Mouse (Mus musculus): Measurements from ENCODE around the gene Zfr. TPM values are rescaled to one million over a fixed set of nuclear protein-coding genes. Genes with fewer than 3 reads are reported as not detected.
"Not testable (repeated sequence)": the region's sequence is repeated elsewhere in the genome, so short reads cannot be mapped to it uniquely, and the experiment has no call there.

Zfr gene
- polyA plus RNA-seq, 1 experiment from 2014 or later: 109 TPM

DNA sequence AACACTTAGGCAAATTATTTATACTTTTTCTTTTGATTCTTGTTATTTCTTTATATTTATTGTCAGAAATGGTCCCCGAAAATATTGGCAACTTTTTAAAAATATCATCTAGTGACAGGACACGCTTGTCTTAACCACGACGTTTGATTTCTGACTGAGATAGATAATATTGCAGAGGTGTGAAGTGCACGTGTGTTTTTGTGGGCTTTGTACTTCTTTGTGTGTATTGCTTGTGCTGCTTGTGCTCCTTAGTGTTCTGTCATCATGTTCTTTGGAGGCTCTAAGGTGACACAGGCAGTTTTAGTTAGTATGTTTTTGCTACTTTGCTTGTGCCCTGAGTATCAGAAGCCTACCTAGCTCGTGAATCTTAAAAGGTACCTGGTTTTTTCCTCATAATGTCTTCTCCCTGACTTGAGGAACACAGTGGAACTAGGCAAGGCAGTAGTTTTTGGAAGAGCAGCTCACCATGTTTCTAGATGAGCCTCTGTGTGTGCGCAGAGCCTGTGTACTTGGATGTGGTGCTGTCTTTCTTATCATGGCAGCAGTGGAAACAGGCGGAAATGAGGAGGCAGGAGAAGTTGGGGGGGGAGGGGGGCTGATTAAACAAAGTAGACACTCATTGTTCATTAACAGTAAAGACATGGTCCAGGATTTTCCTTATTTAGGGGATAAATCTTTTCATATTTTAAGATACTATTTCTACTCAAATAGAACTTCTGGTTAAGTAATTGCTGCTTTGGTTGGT is 23.5 kb downstream of the Zfr start:
- no peak for ATAC-seq (replicated peaks; ENCODE audit: low FRiP score)
- no peak overlapping the region for H3K9ac ChIP-seq
- 89% methylated on average over 8 of the region's 8 CpGs for WGBS
- H3K36me3 ChIP-seq: peaks cover 62% of the 10 kb centered on the region
- H3K4me1 ChIP-seq: no peaks in the 10 kb centered on the region
- H3K27ac ChIP-seq: no peak overlapping the region
- H3K27me3 ChIP-seq: no peaks in the 10 kb centered on the region
- no peaks in the 10 kb centered on the region for H3K9me3 ChIP-seq (replicated peaks)
- no peak overlapping the region for H3K4me3 ChIP-seq (replicated peaks)
- no peak overlapping the region for H3K4me2 ChIP-seq

- WGBS: 94% methylated on average over 2 of the region's 2 CpGs
- peaks cover 74% of the 10 kb centered on the region for H3K36me3 ChIP-seq
- ATAC-seq (replicated peaks; ENCODE audit: low FRiP score): no peak
- H3K9me3 ChIP-seq (replicated peaks): no peaks in the 10 kb centered on the region
- H3K27ac ChIP-seq: no peak overlapping the region
- no peaks in the 10 kb centered on the region for H3K4me1 ChIP-seq
- H3K4me3 ChIP-seq (replicated peaks): no peak overlapping the region
- no peaks in the 10 kb centered on the region for H3K27me3 ChIP-seq
- H3K9ac ChIP-seq: no peak overlapping the region
- no peak overlapping the region for H3K4me2 ChIP-seq
Observed at GRCm38 (mm10) chr15:12147423-12147822, 29.8 kb downstream of the Zfr start.

GRCm38 (mm10) chr15:12149501-12149900 is 31.9 kb downstream of the Zfr start:
- H3K9me3 ChIP-seq (replicated peaks): no peaks in the 10 kb centered on the region
- no peak overlapping the region for H3K4me3 ChIP-seq (replicated peaks)
- H3K36me3 ChIP-seq: peaks cover 76% of the 10 kb centered on the region
- no peak overlapping the region for H3K4me2 ChIP-seq
- H3K9ac ChIP-seq: no peak overlapping the region
- 95% methylated on average over 6 of the region's 6 CpGs for WGBS
- no peak overlapping the region for H3K27ac ChIP-seq
- H3K4me1 ChIP-seq: no peaks in the 10 kb centered on the region
- ATAC-seq (replicated peaks; ENCODE audit: low FRiP score): no peak
- H3K27me3 ChIP-seq: no peaks in the 10 kb centered on the region

DNA sequence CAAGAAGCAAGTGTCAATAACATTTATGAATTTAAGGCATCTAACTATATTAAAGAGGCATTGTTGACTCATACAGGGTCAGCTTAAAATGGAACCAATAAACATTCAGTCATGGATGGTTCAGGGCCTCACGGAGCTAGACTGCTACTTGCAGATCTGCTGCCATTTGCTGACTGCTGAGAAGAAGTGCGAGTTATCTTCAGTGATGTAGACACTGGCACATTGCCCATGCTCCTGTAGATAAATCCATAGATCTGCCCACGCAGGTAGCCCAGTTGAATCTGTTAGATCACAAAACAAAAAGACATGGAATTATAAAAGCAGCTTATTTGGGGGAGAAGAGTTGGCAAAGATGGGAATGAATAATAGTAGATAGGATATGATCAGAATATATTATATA is 36.1 kb downstream of the Zfr start:
- no peaks in the 10 kb centered on the region for H3K27me3 ChIP-seq
- ATAC-seq (replicated peaks; ENCODE audit: low FRiP score): no peak
- H3K4me2 ChIP-seq: no peak overlapping the region
- WGBS: 89% methylated on average over 3 of the region's 3 CpGs
- H3K9ac ChIP-seq: no peak overlapping the region
- H3K27ac ChIP-seq: no peak overlapping the region
- no peak overlapping the region for H3K4me3 ChIP-seq (replicated peaks)
- H3K36me3 ChIP-seq: peaks cover 85% of the 10 kb centered on the region
- H3K4me1 ChIP-seq: no peaks in the 10 kb centered on the region
- H3K9me3 ChIP-seq (replicated peaks): no peaks in the 10 kb centered on the region

GRCm38 (mm10) chr15:12178126-12178525 is 60.5 kb downstream of the Zfr start:
- H3K4me2 ChIP-seq: no peak overlapping the region
- no peak overlapping the region for H3K27ac ChIP-seq
- no peaks in the 10 kb centered on the region for H3K27me3 ChIP-seq
- H3K36me3 ChIP-seq: peaks cover 80% of the 10 kb centered on the region
- no peak for ATAC-seq (replicated peaks; ENCODE audit: low FRiP score)
- no peak overlapping the region for H3K9ac ChIP-seq
- H3K4me1 ChIP-seq: no peaks in the 10 kb centered on the region
- no peak overlapping the region for H3K4me3 ChIP-seq (replicated peaks)
- no peaks in the 10 kb centered on the region for H3K9me3 ChIP-seq (replicated peaks)
- WGBS: 80% methylated on average over 5 of the region's 5 CpGs

- WGBS: 87% methylated on average over 13 of the region's 13 CpGs
- peaks cover 74% of the 10 kb centered on the region for H3K36me3 ChIP-seq
- not testable (repeated sequence) for H3K4me1 ChIP-seq; H3K9ac ChIP-seq; H3K27me3 ChIP-seq; ATAC-seq (replicated peaks; ENCODE audit: low FRiP score); H3K27ac ChIP-seq; H3K4me3 ChIP-seq (replicated peaks); H3K9me3 ChIP-seq (replicated peaks); H3K4me2 ChIP-seq
Observed at GRCm38 (mm10) chr15:12181181-12181805, 63.7 kb downstream of the Zfr start.

DNA sequence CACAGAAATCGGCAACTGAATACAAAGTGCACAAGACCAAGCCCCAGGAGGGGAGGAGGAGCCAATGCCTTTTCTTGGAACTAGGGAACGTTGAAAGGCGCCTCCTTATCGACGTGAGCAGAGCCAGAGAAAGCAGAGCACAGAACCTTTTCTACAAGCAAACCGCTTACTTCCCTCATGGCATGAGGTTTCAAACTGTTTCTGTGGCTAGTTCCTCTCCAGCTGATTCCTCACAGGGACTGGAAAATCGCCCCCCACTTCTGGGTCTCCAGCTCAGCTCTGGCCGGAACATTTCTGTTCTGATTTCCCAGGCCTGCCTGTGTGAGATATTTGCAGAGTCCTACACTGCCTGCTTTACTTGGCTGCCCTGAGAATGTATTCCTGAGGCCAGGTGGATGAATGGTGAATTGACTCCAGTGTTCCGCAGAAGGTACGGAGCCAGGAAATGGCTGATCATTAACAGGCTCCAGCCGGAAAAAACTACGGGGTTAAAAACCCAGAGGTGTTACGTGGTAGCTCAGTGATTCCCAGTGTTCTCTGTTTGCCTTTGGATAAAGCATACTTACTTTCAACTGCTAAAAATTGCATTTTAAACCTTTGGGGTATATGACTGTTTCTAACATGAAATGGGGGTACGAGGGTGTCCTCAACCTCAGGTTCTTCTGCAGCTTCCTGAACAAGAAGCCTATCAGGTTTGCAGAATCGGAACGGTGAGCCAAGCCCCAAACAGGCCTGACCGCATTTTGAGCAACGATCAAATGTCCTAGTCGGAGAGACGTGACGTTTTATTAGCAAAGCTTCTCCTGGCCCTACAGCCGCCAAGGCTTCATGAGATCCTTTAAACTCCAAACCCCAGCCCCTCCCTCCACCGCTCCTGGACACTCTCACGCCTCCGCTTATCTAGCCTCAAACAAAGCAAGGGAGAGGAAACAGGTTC is 76.5 kb downstream of the Zfr start:
- Histone ChIP-seq H3K4me3 (replicated peaks) (peak overlapping the region; percentile 19), H3K4me1 (peaks cover 38% of the 10 kb centered on the region)
- peak; percentile 89 for ATAC-seq (replicated peaks; ENCODE audit: low FRiP score)

GRCm38 (mm10) chr15:12194817-12195735 is 77.4 kb downstream of the Zfr start:
- peak overlapping the region; percentile 94 for H3K27ac ChIP-seq
- no peak for ATAC-seq (replicated peaks; ENCODE audit: low FRiP score)
- H3K36me3 ChIP-seq: peaks cover 10% of the 10 kb centered on the region
- 41% methylated on average over 20 of the region's 20 CpGs for WGBS
- peak overlapping the region; percentile 15; the same call in 1 of the 2 replicates for H3K9ac ChIP-seq
- peak overlapping the region; percentile 53 for H3K4me2 ChIP-seq
- peaks cover 38% of the 10 kb centered on the region for H3K4me1 ChIP-seq
- no peaks in the 10 kb centered on the region for H3K9me3 ChIP-seq (replicated peaks)
- H3K27me3 ChIP-seq: no peaks in the 10 kb centered on the region
- H3K4me3 ChIP-seq (replicated peaks): peak overlapping the region; percentile 19

More for the DNA sequence above, 76.5 kb downstream of the Zfr start:
- H3K27me3 ChIP-seq: no peaks in the 10 kb centered on the region
- peaks cover 13% of the 10 kb centered on the region for H3K36me3 ChIP-seq
- H3K4me2 ChIP-seq: peak overlapping the region; percentile 53
- 28% methylated on average over 25 of the region's 25 CpGs for WGBS
- peak overlapping the region; percentile 94 for H3K27ac ChIP-seq
- H3K9me3 ChIP-seq (replicated peaks): no peaks in the 10 kb centered on the region
- H3K9ac ChIP-seq: peak overlapping the region; percentile 21; the same call in 1 of the 2 replicates

- ATAC-seq (replicated peaks; ENCODE audit: low FRiP score): no peak
- H3K27ac ChIP-seq: no peak overlapping the region
- 78% methylated on average over 6 of the region's 6 CpGs for WGBS
Observed at GRCm38 (mm10) chr15:12195966-12196365, 78.3 kb downstream of the Zfr start.

DNA sequence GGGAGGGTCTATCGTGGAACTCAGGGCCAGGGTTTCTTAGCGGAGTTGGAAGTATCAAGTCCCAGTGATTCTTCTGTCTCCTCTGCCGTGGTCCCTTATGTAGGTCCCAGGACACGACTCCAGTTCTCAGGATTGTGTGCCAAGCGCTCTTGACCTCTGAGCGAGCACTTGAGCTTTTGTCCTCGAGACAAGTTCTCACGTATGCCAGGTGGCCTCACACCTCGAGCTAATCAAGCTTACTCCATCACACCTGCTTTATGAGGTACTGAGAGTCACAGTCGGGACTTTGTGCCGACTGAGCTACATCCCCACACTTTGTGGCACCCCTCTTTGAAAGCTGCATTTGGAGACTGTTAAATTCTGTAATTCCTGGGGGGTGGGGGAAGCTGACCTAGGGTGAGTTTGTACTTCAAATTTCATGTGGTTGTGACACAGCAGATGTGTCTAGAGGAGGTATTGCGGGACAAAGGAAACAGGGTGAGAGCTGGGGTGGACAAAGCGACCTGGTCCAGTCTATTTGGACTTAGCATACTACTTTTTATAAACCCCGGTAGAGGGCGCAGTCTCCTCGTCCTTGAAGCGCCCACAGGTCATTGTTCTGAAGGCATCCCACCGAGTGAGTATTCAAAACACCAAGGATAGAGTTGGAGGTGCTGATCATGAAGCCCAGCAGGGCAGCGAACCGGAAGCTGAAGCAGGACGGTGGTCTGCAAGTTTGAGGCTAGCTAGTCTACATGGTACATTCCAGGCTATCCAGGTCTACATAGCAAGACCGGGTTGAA is 79.0 kb downstream of the Zfr start:
- no peaks in the 10 kb centered on the region for H3K36me3 ChIP-seq

More at GRCm38 (mm10) chr15:12195966-12196365, 78.3 kb downstream of the Zfr start:
- Histone ChIP-seq H3K36me3 (0 out of 2 replicates have a peak, but pooled peaks cover under 1% of the 10 kb centered on the region), H3K9ac (no peak overlapping the region), H3K27me3 (no peaks in the 10 kb centered on the region), H3K4me1 (peaks cover 38% of the 10 kb centered on the region), H3K4me2 (no peak overlapping the region), H3K9me3 (replicated peaks) (no peaks in the 10 kb centered on the region), H3K4me3 (replicated peaks) (no peak overlapping the region)

More for the DNA sequence above, 79.0 kb downstream of the Zfr start:
- no peak overlapping the region for H3K9ac ChIP-seq
- peak overlapping the region; percentile 39 for H3K4me2 ChIP-seq
- H3K4me3 ChIP-seq (replicated peaks): no peak overlapping the region
- ATAC-seq (replicated peaks; ENCODE audit: low FRiP score): peak; percentile 55
- no peaks in the 10 kb centered on the region for H3K27me3 ChIP-seq
- peaks cover 38% of the 10 kb centered on the region for H3K4me1 ChIP-seq
- 31% methylated on average over 22 of the region's 22 CpGs for WGBS
- H3K27ac ChIP-seq: no peak overlapping the region
- no peaks in the 10 kb centered on the region for H3K9me3 ChIP-seq (replicated peaks)
